Mouse (Mus musculus) T-cell, adult 2 months (primary cell): ENCODE measurements around the gene Zfp772.
"Not testable (repeated sequence)": the region's sequence is repeated elsewhere in the genome, so short reads cannot be mapped to it uniquely, and the experiment has no call there.

ENCODE experiments used
- DNase-seq: peaks from one replicate; pipeline ENCODE4 v3.0.0; 2022; ENCODE audit warnings: low spot score

The Zfp772 gene

GRCm38 (mm10) chr7:7209313-7210151 is at the start of gene Zfp772:
Gene Zfp772 (minus strand): TSS chr7:7209998.
- peak; percentile 72 for DNase-seq

GRCm38 (mm10) chr7:7247228-7247627 is 37.4 kb upstream of the Zfp772 start, which contains the start of gene Vmn2r29:
Gene Vmn2r29 (minus strand): TSS chr7:7247328.
- DNase-seq = not testable (repeated sequence)

GRCm38 (mm10) chr7:7188191-7188942 is 21.4 kb downstream of the Zfp772 start:
- peak; percentile 67 for DNase-seq

GRCm38 (mm10) chr7:7187417-7188190 is 22.2 kb downstream of the Zfp772 start:
- DNase-seq = no peak

GRCm38 (mm10) chr7:7185897-7186296 is 23.9 kb downstream of the Zfp772 start:
- DNase-seq = no peak

GRCm38 (mm10) chr7:7171227-7172147 is 38.3 kb downstream of the Zfp772 start, which contains the start of gene Zfp418:
Gene Zfp418 (plus strand): TSS chr7:7171330.
- DNase-seq = peak; percentile 31
